Mouse (Mus musculus) CH12.LX (cell line): ENCODE measurements around the gene Crtc2.

Source experiments
- CTCF ChIP-seq, 2 experiments: IDR thresholded peaks in 1 of 2; conservative IDR thresholded peaks in 1 of 2; 2 replicates each; pipeline ENCODE4 v1.5.1; 2011 to 2012; ENCODE audit warnings: low read depth in 2 of 2, low read length in 2 of 2, improper control_type of control experiment in 1 of 2, inconsistent platforms in 1 of 2, mild to moderate bottlenecking in 1 of 2, moderate library complexity in 1 of 2
- EP300 ChIP-seq: IDR thresholded peaks from 2 replicates; pipeline ENCODE4 v1.6.1; 2011; ENCODE audit warnings: low read length, improper control_type of control experiment

DNA sequence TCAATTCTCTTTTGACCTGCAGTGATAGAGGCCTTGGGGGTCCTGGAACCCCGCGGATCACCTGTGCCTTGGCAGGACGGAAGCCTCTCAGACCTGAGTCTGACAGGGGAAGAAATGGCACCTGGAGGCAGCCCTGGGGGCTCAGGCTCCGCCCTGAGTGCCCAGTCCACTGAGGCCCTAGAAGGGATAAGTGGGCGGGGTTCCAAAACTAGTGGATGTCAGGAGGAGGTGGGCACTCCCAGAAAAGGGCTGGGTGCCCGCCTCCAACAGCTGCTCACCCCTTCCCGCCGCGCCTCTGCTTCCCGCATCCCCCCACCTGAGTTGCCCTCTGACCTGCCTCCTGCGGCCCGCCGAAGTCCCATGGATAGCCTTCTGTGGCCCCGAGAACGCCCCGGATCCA is 22.9 kb downstream of the Crtc2 start:
- TF ChIP-seq EP300 (no peak), CTCF (conservative IDR thresholded peaks at IDR 0.05 in 1 of 2, IDR thresholded peaks at IDR 0.05 in 1 of 2; ENCODE audit: low read depth in 2 of 2, low read length in 2 of 2) (no peak)
